Mouse (Mus musculus): Measurements from ENCODE around the gene Usp51. TPM values are rescaled to one million over a fixed set of nuclear protein-coding genes. Genes with fewer than 3 reads are reported as not detected.
A peak's percentile ranks its signal among the peaks of the same experiment; 100 is the strongest.
"Not testable (repeated sequence)": the region's sequence is repeated elsewhere in the genome, so short reads cannot be mapped to it uniquely, and the experiment has no call there.

Gene Usp51
- 3.3 and 5.1 TPM in 2 replicates for polyA plus RNA-seq (2016; fragmentation: Nextera tagmentation; extraction: Ambion mirVana)

DNA sequence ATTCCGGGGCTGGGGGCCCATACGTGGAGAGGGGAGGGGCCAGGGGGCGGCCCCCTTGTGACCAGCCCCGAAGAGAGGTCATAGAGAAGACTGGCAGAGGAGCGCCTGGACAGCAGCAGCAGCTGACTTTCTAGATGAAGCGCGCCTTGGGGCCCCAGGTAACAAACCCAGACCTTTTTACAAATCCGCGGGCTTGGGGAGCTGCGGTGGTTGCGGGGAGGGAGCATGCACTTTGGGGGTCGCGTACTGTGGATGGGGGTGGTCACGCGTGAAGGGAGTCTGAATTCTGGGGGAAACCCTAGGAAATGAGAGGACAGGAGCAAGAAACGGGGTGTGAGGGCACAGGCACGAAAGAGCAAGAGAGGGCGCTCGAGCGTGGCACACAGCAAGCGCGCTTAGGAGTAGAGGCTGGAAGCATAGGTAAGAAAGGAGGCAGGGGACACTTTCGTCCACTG is at the start of gene Usp51:
Usp51 (plus strand) TSS at position 83 of the 455 bp plus-strand sequence.
- peak within 1 kb of the TSS; percentile 59 for H3K4me2 ChIP-seq
- H3K9me3 ChIP-seq, result no peaks in the 10 kb centered on the region
- H3K27me3 ChIP-seq, result 0 out of 2 replicates have a peak, but pooled peaks cover 3% of the 10 kb centered on the region
- H3K4me3 ChIP-seq (replicated peaks), result peak within 1 kb of the TSS; percentile 55
- H3K9ac ChIP-seq, result peak within 1 kb of the TSS; percentile 61
- peak; percentile 85 for ATAC-seq (ENCODE audit: low FRiP score)
- peak within 1 kb of the TSS; percentile 83 for H3K27ac ChIP-seq
- H3K36me3 ChIP-seq (replicated peaks), result no peaks in the 10 kb centered on the region
- 16% methylated on average over 23 of the region's 23 CpGs for WGBS
- no peaks in the 10 kb centered on the region for H3K4me1 ChIP-seq

DNA sequence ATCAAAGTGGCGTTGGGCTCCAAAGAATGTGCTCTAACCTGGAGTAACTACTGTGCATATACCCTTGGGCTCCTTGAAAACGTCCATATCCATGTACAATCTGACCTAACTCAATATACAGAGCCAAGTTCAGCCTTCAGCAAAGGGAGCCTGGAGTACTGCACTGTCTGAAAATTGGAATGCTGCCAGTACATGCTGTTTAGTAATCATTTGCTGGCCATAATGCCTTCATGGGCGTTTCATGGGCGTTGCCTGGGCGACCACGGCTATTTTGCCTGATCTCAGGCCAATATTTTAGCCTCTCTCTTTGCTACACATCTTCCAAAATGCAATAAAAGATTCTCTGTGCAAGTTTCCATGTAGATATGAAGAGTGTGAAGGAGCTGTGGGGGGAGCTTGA is 36.7 kb upstream of the Usp51 start:
- Histone ChIP-seq H3K4me2 (no peak overlapping the region), H3K4me1 (peaks cover 10% of the 10 kb centered on the region), H3K27me3 (peaks cover 3% of the 10 kb centered on the region; the same call in 1 of the 2 replicates), H3K27ac (no peak overlapping the region), H3K9ac (no peak overlapping the region), H3K9me3 (no peaks in the 10 kb centered on the region), H3K4me3 (replicated peaks) (no peak overlapping the region), H3K36me3 (replicated peaks) (no peaks in the 10 kb centered on the region)
- no peak for ATAC-seq (ENCODE audit: low FRiP score)
- WGBS, result 72% methylated on average over 6 of the region's 6 CpGs

DNA sequence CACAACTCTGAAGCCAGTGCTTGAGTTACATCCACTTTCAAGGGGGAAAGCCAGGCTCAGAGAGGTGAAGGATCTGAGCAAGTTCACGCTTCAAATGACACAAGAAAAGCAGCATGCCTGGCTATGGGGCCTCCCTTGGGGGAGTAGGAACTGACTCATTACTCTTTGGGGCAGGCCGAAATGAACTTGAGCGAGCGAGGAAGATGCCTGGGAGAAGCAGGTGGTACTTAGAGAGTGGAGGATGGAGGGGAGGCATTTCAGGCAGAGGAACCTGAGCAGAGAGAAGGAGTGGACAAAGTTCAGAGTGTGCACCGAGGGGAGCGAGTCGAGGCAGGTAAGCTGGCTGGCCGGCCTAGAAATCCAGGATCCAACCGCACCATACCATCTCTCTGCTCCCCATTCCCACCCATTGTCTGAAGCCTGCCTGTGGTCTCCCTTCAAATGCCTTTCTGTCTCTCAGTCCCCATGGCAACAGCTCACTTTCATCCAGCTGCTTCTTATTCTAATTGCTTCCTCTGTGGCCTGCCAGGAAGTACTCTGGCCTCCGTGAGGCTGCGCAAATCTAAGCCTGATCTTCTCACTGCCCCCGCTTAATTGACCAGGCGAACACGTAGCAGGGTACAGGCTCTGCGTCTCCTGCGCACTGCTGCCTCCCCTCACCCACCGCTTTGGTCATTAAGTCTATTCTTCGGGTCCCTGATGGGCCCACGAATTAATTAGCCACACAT is 32.6 kb upstream of the Usp51 start:
- Histone ChIP-seq H3K27ac (peak overlapping the region; percentile 90), H3K4me1 (peaks cover 13% of the 10 kb centered on the region), H3K27me3 (peaks cover 15% of the 10 kb centered on the region; the same call in 1 of the 2 replicates), H3K4me2 (peak overlapping the region; percentile 39)
- not testable (repeated sequence) for H3K9ac ChIP-seq; H3K4me3 ChIP-seq (replicated peaks); H3K36me3 ChIP-seq (replicated peaks); H3K9me3 ChIP-seq
- WGBS, result 25% methylated on average over 6 of the region's 19 CpGs
- ATAC-seq (ENCODE audit: low FRiP score), result peak; percentile 95

DNA sequence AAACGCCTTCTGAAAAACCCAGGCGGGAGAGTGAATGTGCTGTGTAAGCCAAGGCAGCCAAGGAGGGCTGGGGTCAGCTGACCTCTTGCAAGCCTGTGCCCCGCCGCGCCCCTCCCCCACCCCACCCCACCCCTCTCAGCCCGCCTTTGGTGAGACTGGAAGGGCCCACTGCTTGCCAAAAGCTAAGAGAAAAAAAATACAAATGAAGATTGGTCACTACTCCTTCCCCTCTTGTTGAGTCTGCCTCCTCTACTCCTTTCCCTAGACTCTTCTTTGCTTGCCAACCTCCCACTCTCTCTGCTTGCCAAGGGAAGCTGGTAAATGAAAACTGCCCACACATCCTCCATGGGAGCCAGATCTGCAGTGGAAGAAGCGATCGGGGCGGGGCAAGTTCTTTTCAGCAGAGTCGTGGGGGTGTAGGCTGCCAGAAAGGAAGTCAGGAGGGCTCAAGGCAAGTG is 32.0 kb upstream of the Usp51 start:
- 22% methylated on average over 9 of the region's 10 CpGs for WGBS
- H3K27ac ChIP-seq, result peak overlapping the region; percentile 90
- peaks cover 15% of the 10 kb centered on the region; the same call in 1 of the 2 replicates for H3K27me3 ChIP-seq
- no peak overlapping the region for H3K4me3 ChIP-seq (replicated peaks)
- peak overlapping the region; percentile 39 for H3K4me2 ChIP-seq
- no peaks in the 10 kb centered on the region for H3K9me3 ChIP-seq
- peaks cover 13% of the 10 kb centered on the region for H3K4me1 ChIP-seq
- peak; percentile 30; the same call in 1 of the 2 replicates for ATAC-seq (ENCODE audit: low FRiP score)
- no peak overlapping the region for H3K9ac ChIP-seq
- H3K36me3 ChIP-seq (replicated peaks), result no peaks in the 10 kb centered on the region

DNA sequence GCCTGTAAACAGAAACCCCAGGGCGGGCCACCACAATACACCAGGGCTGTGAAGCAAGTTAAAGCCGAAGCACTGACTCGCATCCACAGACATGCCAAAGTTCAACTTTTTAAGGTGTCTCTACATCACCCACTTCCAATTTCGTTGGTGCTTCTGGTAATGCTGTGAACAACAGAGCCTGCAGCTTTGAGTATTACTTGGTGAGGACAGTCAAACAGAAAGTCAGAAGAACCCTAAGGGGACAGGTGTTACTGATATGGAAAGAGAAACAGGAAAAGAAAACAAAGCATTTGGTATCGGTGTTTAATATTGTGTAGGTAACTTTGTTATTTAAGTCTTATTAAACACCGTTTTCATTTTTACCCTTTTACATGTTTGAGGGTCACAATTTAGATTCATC is 29.7 kb upstream of the Usp51 start:
- no peak overlapping the region for H3K9ac ChIP-seq
- ATAC-seq (ENCODE audit: low FRiP score), result no peak
- H3K4me3 ChIP-seq (replicated peaks), result no peak overlapping the region
- WGBS, result 96% methylated on average over 6 of the region's 6 CpGs
- no peaks in the 10 kb centered on the region for H3K9me3 ChIP-seq
- peaks cover 15% of the 10 kb centered on the region; the same call in 1 of the 2 replicates for H3K27me3 ChIP-seq
- H3K4me1 ChIP-seq, result peaks cover 8% of the 10 kb centered on the region
- H3K36me3 ChIP-seq (replicated peaks), result no peaks in the 10 kb centered on the region
- no peak overlapping the region for H3K27ac ChIP-seq
- H3K4me2 ChIP-seq, result no peak overlapping the region

DNA sequence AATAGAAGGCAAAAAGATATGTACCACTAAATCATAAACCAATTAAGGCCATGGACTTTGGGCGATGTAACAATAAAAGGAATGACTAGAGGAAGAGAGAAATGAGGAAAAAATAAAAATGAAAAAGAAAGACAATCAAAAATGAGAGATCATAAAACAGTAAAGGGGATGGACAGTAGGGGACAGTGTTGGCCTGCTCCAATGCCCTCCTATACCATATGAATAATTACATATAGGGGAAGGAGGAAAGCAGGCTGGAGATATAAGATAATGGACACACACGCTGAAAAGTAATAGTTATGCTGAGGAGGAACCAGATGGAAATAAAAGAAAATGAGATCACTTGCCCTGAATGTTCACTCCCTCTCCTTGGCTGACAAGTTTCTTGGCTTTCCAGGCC is 21.3 kb upstream of the Usp51 start:
- WGBS, result 77% methylated on average over 2 of the region's 2 CpGs
- ATAC-seq (ENCODE audit: low FRiP score), result no peak

DNA sequence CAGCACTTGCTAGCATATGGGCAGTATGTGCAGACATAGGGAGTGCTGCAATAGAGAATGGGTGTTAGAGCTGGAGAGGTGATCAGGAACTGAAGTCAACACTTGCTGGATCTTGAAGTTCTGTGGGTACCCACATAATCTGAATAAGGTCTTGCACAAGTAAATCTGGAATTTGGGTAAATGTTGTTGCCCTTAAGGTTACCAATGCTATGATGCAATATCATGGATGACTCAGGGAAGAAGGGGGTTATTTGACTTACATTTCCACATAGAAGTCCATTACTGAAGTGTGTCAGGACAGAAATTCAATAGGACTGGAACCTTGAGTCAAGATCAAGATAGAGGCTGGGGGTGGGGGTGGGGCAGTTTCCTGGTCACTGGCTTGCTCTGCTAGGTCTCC is 16.4 kb upstream of the Usp51 start:
- not testable (repeated sequence) for H3K27ac ChIP-seq; H3K4me2 ChIP-seq; H3K4me1 ChIP-seq; H3K4me3 ChIP-seq (replicated peaks); H3K27me3 ChIP-seq; H3K9me3 ChIP-seq; H3K36me3 ChIP-seq (replicated peaks); H3K9ac ChIP-seq; ATAC-seq (ENCODE audit: low FRiP score)

More for the DNA sequence above, 21.3 kb upstream of the Usp51 start:
- H3K9me3 ChIP-seq, result no peaks in the 10 kb centered on the region
- H3K4me2 ChIP-seq, result no peak overlapping the region
- H3K4me1 ChIP-seq, result no peaks in the 10 kb centered on the region
- no peak overlapping the region for H3K4me3 ChIP-seq (replicated peaks)
- no peak overlapping the region for H3K27ac ChIP-seq
- no peaks in the 10 kb centered on the region for H3K36me3 ChIP-seq (replicated peaks)
- no peaks in the 10 kb centered on the region; the same call in 1 of the 2 replicates for H3K27me3 ChIP-seq
- no peak overlapping the region for H3K9ac ChIP-seq

DNA sequence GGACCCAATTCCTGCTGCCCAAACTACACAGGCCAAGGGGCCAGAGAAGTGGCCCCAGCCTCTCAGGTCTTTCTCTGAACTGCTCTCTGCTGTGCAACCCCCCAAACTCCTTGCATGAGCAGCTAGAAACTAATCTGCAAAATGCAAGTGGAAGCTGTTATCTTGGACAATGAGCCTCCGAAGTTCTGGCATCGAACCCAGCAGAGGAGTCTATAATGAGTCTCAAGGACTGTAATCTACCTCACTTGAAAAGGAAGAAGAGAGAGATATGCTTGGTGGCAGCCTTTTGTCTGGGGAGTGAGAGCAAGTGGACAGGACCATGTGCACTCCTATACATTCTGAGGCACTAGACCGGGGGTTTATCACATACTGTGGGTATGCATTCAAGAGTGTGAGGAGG is 10.2 kb upstream of the Usp51 start:
- H3K27ac ChIP-seq; H3K9me3 ChIP-seq; ATAC-seq (ENCODE audit: low FRiP score); H3K4me3 ChIP-seq (replicated peaks); H3K9ac ChIP-seq; H3K4me1 ChIP-seq; H3K4me2 ChIP-seq; H3K36me3 ChIP-seq (replicated peaks); H3K27me3 ChIP-seq: not testable (repeated sequence)
- WGBS, result no CpG with 5 or more reads among the region's 3 CpGs

DNA sequence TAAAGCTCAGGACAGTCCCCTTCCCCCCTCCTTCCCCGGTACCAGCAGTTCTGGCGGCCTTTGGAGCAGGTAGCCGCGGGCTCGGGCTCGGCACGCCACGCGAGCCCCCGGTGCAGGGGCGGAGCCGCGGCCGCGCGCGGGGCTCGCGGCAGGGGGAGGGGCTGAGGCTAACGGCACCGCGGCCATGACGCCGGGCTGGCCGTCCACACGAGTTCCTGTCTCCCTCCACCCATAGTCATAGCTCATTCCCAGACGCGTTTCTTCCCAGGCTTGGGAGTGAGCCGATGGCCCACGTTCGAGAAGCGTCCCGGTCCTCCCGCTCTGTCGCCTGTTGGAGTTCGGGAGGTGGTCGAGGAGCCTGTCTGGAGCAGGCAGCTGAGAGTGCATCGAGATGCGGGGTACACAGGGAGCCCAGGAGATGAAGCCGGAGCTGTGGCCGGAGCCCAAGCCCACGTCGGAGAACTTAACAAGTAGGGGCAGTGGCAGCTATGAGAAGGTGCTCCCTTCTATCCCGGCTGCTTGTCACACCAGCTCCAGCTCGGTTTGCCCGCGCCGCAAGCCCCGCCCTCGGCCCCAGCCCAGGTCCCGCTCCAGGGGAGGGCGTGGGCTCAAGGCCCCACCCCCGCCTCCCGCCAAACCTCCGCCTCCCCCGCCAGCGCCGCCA is 884 bp downstream of the Usp51 start:
- ATAC-seq (ENCODE audit: low FRiP score), result peak; percentile 88
- H3K4me3 ChIP-seq (replicated peaks), result peak overlapping the region; percentile 55
- peak overlapping the region; percentile 59 for H3K4me2 ChIP-seq
- H3K9ac ChIP-seq, result peak overlapping the region; percentile 61
- no peaks in the 10 kb centered on the region for H3K4me1 ChIP-seq
- H3K27me3 ChIP-seq, result 0 out of 2 replicates have a peak, but pooled peaks cover 3% of the 10 kb centered on the region
- H3K27ac ChIP-seq, result peak overlapping the region; percentile 83
- H3K9me3 ChIP-seq, result no peaks in the 10 kb centered on the region
- 24% methylated on average over 44 of the region's 58 CpGs for WGBS
- no peaks in the 10 kb centered on the region for H3K36me3 ChIP-seq (replicated peaks)

DNA sequence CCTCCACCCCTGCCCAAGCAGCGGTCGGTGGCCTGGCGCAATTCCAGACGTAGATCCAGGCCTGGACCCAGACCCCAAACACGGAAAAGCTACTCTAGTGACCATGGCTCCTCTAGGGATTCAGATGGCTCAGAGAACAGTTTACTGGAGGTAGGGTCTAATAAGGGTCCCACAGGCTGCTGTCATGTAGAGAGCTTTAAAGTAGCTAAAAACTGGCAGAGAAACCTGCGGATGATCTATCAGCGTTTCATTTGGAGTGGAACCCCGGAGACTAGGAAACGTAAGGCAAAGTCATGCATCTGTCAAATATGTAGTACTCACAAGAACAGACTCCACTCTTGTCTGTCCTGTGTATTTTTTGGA is 1.4 kb downstream of the Usp51 start:
- Histone ChIP-seq H3K4me1 (no peaks in the 10 kb centered on the region), H3K9me3 (no peaks in the 10 kb centered on the region), H3K4me3 (replicated peaks) (peak overlapping the region; percentile 55), H3K27ac (peak overlapping the region; percentile 83), H3K9ac (peak overlapping the region; percentile 61; the same call in 1 of the 2 replicates), H3K27me3 (0 out of 2 replicates have a peak, but pooled peaks cover 5% of the 10 kb centered on the region), H3K4me2 (peak overlapping the region; percentile 59), H3K36me3 (replicated peaks) (no peaks in the 10 kb centered on the region)
- 36% methylated on average over 9 of the region's 9 CpGs for WGBS
- no peak for ATAC-seq (ENCODE audit: low FRiP score)

DNA sequence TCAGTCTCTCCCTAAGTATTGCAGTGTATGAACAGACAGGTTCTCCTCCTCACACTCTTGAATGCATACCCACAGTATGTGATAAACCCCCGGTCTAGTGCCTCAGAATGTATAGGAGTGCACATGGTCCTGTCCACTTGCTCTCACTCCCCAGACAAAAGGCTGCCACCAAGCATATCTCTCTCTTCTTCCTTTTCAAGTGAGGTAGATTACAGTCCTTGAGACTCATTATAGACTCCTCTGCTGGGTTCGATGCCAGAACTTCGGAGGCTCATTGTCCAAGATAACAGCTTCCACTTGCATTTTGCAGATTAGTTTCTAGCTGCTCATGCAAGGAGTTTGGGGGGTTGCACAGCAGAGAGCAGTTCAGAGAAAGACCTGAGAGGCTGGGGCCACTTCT is 19.0 kb downstream of the Usp51 start:
- not testable (repeated sequence) for H3K9ac ChIP-seq; H3K9me3 ChIP-seq; H3K27me3 ChIP-seq; H3K4me1 ChIP-seq; H3K36me3 ChIP-seq (replicated peaks); H3K4me2 ChIP-seq; H3K4me3 ChIP-seq (replicated peaks); ATAC-seq (ENCODE audit: low FRiP score); H3K27ac ChIP-seq
- WGBS, result no CpG with 5 or more reads among the region's 3 CpGs

DNA sequence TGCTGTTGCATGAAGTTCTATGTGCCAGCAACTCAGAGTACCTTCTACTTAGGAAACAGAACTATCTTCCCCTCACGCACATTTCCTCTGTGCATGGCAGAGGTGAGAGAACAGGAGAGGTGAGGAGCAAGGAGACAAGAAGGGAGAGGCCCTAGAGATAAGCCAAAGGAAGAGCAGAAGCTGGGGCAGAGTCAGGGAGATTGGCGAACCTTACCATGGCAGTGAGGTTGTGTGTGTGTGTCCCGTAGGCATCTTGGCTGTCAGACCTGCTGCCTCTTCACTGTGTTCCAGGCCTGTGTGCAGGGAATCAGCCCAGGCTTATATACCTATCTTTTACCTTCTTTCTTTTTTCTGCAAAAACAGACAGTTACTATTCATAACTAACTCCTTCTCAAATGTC is 19.4 kb downstream of the Usp51 start:
- H3K4me1 ChIP-seq; H3K9me3 ChIP-seq; H3K27me3 ChIP-seq; H3K4me3 ChIP-seq (replicated peaks); H3K9ac ChIP-seq; H3K36me3 ChIP-seq (replicated peaks); ATAC-seq (ENCODE audit: low FRiP score); H3K27ac ChIP-seq; H3K4me2 ChIP-seq: not testable (repeated sequence)
- WGBS, result no CpG with 5 or more reads among the region's 3 CpGs
